Mouse (Mus musculus): Measurements from ENCODE around the gene Lcorl. TPM values are rescaled to one million over a fixed set of nuclear protein-coding genes. Genes with fewer than 3 reads are reported as not detected.

Lcorl gene
- polyA plus RNA-seq (2015; fragmentation: Nextera tagmentation; extraction: Ambion mirVana) = 9.3 and 9.4 TPM in 2 replicates

GRCm38 (mm10) chr5:45857254-45858011, at the start of gene Lcorl:
Gene Lcorl (minus strand): TSS chr5:45857615.

GRCm38 (mm10) chr5:45669598-45670279, 187.7 kb downstream of the Lcorl start, which contains the start of gene Ncapg:
Gene Ncapg (plus strand): TSS chr5:45669919.

Other genes with a start within 250 kb of the Lcorl start
- gene Fam184b, start 218.0 kb downstream of the Lcorl start, polyA plus RNA-seq (2015; fragmentation: Nextera tagmentation; extraction: Ambion mirVana) = 0.06 TPM in 2 replicates
- 54.5 and 60.0 TPM in 2 replicates for gene Ncapg, start 187.7 kb downstream of the Lcorl start, polyA plus RNA-seq (2015; fragmentation: Nextera tagmentation; extraction: Ambion mirVana)

Data from spleen, postnatal 0 days (tissue).